Mouse (Mus musculus) liver, embryonic 12.5 days (tissue): Measurements from ENCODE around the gene Hhipl1. TPM values are rescaled to one million over a fixed set of nuclear protein-coding genes. Genes with fewer than 3 reads are reported as not detected.

Experiments used
- ATAC-seq: fragments of 200-750 bp; cut with Nextera tagmentation; 2 replicates; pipeline ENCODE4 v1.8.0; 2017; ENCODE audit warnings: moderate number of reproducible peaks, mild to moderate bottlenecking, moderate library complexity
- H3K27ac ChIP-seq: fragments of 300-500 bp; sonication (generic); 2 replicates; pipeline ENCODE4 v1.5.1; 2016; ENCODE audit warnings: mild to moderate bottlenecking
- H3K27me3 ChIP-seq: fragments of 300-500 bp; sonication (generic); replicated peaks from 2 replicates; pipeline ENCODE4 v1.6.1; 2016; ENCODE audit warnings: mild to moderate bottlenecking, moderate library complexity
- H3K36me3 ChIP-seq: fragments of 300-500 bp; sonication (generic); 2 replicates; pipeline ENCODE4 v1.6.1; 2016; ENCODE audit warnings: mild to moderate bottlenecking, moderate library complexity
- H3K4me1 ChIP-seq: fragments of 300-500 bp; sonication (generic); 2 replicates; pipeline ENCODE4 v1.6.1; 2016
- H3K4me2 ChIP-seq: fragments of 300-500 bp; sonication (generic); 2 replicates; pipeline ENCODE4 v1.6.1; 2016; ENCODE audit warnings: mild to moderate bottlenecking, moderate library complexity
- H3K4me3 ChIP-seq: fragments of 300-500 bp; sonication (generic); 2 replicates; pipeline ENCODE4 v1.5.1; 2016; ENCODE audit warnings: mild to moderate bottlenecking, moderate library complexity
- H3K9ac ChIP-seq: fragments of 300-500 bp; sonication (generic); 2 replicates; pipeline ENCODE4 v1.6.1; 2016; ENCODE audit warnings: mild to moderate bottlenecking, moderate library complexity
- H3K9me3 ChIP-seq: fragments of 300-500 bp; sonication (generic); replicated peaks from 2 replicates; pipeline ENCODE4 v1.6.1; 2016; ENCODE audit warnings: mild to moderate bottlenecking, moderate library complexity
- WGBS: fragments of 180-500 bp; shearing (Covaris S2); methylation state at CpG from one replicate; pipeline ENCODE4 v1.1.7; 2016; ENCODE audit not compliant: insufficient replicate concordance; 5-methylcytosine and 5-hydroxymethylcytosine counted together
- polyA plus RNA-seq: library from polyadenylated mRNA; unstranded; fragments of >200 nt; fragmentation: Nextera tagmentation; extraction: Ambion mirVana; gene quantifications from 2 replicates; pipeline ENCODE4 v1.2.1, GENCODE M21; 2016

The Hhipl1 gene
- polyA plus RNA-seq, 1 experiment from 2014 or later = 0.07 TPM

DNA sequence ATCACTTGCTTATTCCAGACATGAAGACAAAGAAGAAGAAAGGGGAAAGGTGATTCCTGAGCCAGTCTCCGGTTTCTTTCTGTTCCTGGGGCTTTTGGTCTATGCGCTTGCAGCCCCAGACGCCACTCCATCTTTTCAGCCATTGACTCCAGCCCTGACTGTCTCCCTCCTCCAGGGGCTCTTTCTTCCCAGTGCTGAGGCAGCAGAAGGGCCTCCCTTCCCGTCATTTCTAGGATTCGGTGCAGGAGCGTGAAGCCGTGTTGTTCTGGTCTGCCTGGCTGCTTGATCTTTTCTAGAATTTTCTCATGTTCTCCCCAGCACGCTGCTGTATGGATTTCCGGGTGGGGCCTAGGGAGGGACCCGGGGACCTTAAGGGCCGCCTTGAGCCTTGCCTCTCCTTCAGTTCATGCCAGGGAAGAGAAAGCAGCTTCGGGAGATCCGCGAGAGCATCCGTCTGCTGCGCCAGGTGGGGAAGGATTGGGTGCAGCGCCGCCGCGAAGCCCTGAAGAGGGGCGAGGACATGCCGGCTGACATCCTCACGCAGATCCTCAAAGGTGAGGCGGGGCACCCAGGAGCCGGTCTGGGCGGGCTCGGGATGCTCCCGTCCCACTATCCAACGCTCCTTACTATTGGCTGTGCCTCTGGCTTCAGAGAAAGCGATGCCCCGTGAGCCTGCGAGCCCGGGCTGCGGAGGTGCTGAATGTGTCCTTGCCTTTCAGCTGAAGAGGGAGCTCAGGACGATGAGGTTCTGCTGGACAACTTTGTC, 46.5 kb downstream of the Hhipl1 start:
- H3K4me2 ChIP-seq = peak overlapping the region; percentile 15; the same call in 1 of the 2 replicates
- H3K27ac ChIP-seq = no peak overlapping the region
- no peak for ATAC-seq
- H3K4me3 ChIP-seq = no peak overlapping the region
- no peaks in the 10 kb centered on the region for H3K4me1 ChIP-seq
- 12% methylated on average over 35 of the region's 35 CpGs for WGBS
- H3K27me3 ChIP-seq = peaks cover 74% of the 10 kb centered on the region
- H3K9ac ChIP-seq = no peak overlapping the region
- H3K36me3 ChIP-seq = no peaks in the 10 kb centered on the region
- no peaks in the 10 kb centered on the region for H3K9me3 ChIP-seq

DNA sequence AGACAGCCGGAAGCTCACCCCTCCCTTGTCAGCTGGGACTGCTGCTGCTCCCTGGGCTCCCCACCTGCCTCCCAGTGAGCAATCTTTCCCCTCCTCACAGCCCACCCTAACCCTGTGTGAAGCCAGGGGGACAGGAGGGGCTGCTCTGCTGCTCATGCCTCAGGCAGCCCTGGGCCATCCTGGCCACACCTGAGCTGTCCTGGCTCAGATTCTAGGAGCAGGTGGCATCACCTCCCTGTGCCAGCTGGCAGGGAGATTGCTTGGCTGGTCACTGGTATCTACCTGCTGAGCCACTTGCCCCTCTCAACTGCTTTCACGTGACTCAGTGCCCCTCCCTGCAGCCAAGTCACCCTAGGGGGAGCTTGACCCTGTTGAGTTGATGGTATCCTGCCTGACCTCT, 48.2 kb downstream of the Hhipl1 start:
- H3K9ac ChIP-seq = no peak overlapping the region
- WGBS = 48% methylated on average over 2 of the region's 2 CpGs
- no peak overlapping the region for H3K27ac ChIP-seq
- H3K4me2 ChIP-seq = no peak overlapping the region
- no peak overlapping the region for H3K4me3 ChIP-seq
- no peaks in the 10 kb centered on the region for H3K9me3 ChIP-seq
- H3K4me1 ChIP-seq = no peaks in the 10 kb centered on the region
- no peak for ATAC-seq
- H3K36me3 ChIP-seq = no peaks in the 10 kb centered on the region
- peaks cover 60% of the 10 kb centered on the region for H3K27me3 ChIP-seq

DNA sequence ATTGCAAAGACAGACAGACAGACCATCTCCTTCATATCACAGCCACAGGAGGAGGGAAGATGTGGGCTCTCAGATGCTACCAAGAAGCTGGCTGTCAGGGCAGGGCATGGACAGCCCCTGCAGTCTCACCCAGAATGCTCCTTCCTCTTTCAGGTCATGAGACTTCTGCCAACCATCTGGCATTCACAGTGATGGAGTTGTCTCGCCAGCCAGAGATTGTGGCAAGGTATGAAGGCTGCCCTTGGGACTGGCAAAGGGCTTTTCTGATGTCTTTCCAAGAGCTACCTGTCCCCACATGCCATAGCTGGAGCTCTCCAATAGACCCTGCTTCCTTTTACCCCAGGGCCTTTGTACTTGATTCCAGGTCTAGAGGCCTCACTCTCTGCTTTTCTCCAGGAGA, 49.2 kb downstream of the Hhipl1 start:
- Histone ChIP-seq H3K9ac (no peak overlapping the region), H3K4me2 (no peak overlapping the region), H3K36me3 (no peaks in the 10 kb centered on the region), H3K27ac (no peak overlapping the region), H3K9me3 (no peaks in the 10 kb centered on the region), H3K4me3 (no peak overlapping the region), H3K27me3 (peaks cover 51% of the 10 kb centered on the region), H3K4me1 (no peaks in the 10 kb centered on the region)
- ATAC-seq = no peak
- 40% methylated on average over 1 of the region's 1 CpGs for WGBS

DNA sequence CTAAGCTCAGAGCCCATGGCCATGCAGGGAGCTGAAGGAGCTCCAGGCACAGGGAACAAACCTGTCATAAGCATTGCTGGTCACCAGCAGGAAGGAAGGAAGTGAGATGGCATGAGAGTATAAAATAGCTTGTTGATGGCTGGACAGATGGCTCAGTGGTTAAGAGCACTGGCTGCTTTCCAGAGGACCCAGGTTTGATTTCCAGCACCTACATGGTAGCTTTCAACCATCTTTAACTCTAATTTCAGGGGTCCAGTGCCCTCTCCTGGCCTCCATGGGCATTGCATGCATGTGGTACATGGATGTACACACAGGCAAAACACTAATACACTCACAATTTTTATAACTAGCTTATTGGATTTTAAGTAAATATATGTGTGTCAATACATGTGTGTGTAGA, 49.9 kb downstream of the Hhipl1 start:
- Histone ChIP-seq H3K9ac (no peak overlapping the region), H3K9me3 (no peaks in the 10 kb centered on the region), H3K27me3 (peaks cover 44% of the 10 kb centered on the region)

DNA sequence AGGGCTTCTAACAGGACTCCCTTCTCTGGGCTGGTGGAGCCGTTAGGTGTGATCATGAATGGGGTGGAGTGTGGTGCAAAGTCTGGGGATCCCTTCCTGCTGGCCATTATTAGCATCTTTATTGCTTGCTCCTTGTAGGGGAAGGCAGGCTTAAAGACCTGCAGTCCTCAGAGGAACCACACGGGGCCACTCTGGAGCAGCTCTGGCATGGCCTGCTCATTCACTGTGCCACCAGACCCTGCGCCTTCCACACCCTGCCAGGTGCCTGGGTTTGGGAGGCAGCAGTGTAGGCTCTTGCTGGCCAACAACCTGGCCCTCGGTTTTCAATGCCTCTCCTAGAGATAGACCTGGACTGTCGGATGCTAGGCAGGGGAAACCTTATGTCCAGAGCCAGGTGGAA, 57.7 kb downstream of the Hhipl1 start:
- ATAC-seq = no peak

More for the DNA sequence above, 49.9 kb downstream of the Hhipl1 start:
- H3K4me1 ChIP-seq = no peaks in the 10 kb centered on the region
- ATAC-seq = no peak
- H3K4me2 ChIP-seq = no peak overlapping the region
- no peak overlapping the region for H3K27ac ChIP-seq
- H3K4me3 ChIP-seq = no peak overlapping the region
- H3K36me3 ChIP-seq = no peaks in the 10 kb centered on the region

DNA sequence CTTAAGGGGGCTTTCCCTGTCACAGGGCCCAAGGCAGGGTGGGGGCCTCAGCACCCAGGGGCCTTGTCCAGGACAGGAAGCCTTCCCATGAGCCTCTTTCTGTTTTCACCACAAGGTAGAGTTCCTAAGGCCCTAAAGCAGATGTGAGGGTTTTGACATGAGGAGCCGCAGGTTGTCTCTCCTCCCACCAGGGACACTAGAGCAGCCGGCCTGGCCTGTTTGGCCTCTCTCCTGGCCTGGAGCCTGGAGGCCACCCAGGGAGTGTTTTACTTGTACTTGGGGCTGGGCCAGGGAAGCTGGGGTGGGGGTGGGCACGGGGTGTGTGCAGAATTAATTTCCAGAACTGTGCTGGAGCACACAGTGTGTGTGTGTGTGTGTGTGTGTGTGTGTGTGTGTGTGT, 59.3 kb downstream of the Hhipl1 start:
- H3K4me2 ChIP-seq = no peak overlapping the region
- H3K4me1 ChIP-seq = no peaks in the 10 kb centered on the region
- H3K36me3 ChIP-seq = no peaks in the 10 kb centered on the region
- no peak for ATAC-seq
- 49% methylated on average over 3 of the region's 3 CpGs for WGBS
- H3K9me3 ChIP-seq = no peaks in the 10 kb centered on the region
- peaks cover 4% of the 10 kb centered on the region for H3K27me3 ChIP-seq
- H3K4me3 ChIP-seq = no peak overlapping the region
- H3K27ac ChIP-seq = no peak overlapping the region
- no peak overlapping the region for H3K9ac ChIP-seq

More for the DNA sequence above, 57.7 kb downstream of the Hhipl1 start:
- Histone ChIP-seq H3K36me3 (no peaks in the 10 kb centered on the region), H3K9me3 (no peaks in the 10 kb centered on the region), H3K27me3 (peaks cover 4% of the 10 kb centered on the region), H3K27ac (no peak overlapping the region), H3K9ac (no peak overlapping the region), H3K4me2 (no peak overlapping the region), H3K4me1 (no peaks in the 10 kb centered on the region), H3K4me3 (no peak overlapping the region)
- 10% methylated on average over 5 of the region's 5 CpGs for WGBS

DNA sequence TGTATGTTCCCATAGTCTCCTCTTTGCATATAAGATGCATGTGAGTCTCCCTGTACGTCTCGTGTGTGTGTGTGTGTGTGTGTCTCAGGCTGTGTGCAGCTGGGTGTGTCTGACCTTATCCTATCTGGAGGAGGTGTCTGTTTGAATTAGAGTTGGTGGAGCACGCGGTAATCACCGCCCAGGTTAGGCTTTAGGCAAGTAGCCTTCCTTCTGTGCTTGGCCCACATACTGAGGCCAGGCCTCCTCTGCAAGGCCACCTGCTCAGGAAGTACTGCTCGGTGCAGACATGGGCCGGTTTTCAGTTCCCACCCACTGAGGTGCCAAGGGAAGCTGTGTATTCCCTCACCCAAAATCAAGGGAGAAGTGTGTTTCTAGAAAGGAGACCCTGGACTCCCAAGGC, 59.8 kb downstream of the Hhipl1 start:
- H3K4me1 ChIP-seq = peaks cover 4% of the 10 kb centered on the region

DNA sequence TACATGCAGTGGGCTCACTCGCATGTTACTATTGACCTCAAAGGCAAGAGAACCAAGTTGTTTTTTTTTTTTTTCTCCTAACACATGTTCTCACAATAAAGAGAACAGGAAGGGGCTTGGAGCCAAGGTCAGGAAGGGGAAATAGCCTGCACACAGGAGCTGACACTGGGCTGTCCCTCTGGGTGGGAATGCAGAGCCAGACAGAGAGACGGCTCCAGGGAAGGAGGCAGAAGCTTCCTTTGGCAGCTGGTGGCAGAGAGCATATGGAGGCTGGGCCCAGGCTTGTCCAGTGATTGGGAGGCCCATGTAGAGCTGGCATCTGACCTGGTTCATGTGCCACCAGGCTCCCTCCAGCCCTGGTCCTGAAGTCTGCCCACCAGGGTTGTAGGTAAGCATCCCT, 61.8 kb downstream of the Hhipl1 start:
- H3K9me3 ChIP-seq = no peaks in the 10 kb centered on the region
- H3K4me3 ChIP-seq = no peak overlapping the region
- no peak overlapping the region for H3K27ac ChIP-seq
- H3K27me3 ChIP-seq = peaks cover 4% of the 10 kb centered on the region; the same call in 1 of the 2 replicates
- peaks cover 11% of the 10 kb centered on the region for H3K4me1 ChIP-seq
- WGBS = 55% methylated on average over 2 of the region's 2 CpGs
- no peak overlapping the region for H3K9ac ChIP-seq
- H3K4me2 ChIP-seq = no peak overlapping the region
- ATAC-seq = no peak
- no peaks in the 10 kb centered on the region for H3K36me3 ChIP-seq

More for the DNA sequence above, 59.8 kb downstream of the Hhipl1 start:
- ATAC-seq = no peak
- Histone ChIP-seq H3K27ac (no peak overlapping the region), H3K27me3 (peaks cover 4% of the 10 kb centered on the region), H3K36me3 (no peaks in the 10 kb centered on the region), H3K9me3 (no peaks in the 10 kb centered on the region), H3K4me2 (no peak overlapping the region), H3K4me3 (no peak overlapping the region), H3K9ac (no peak overlapping the region)
- WGBS = 49% methylated on average over 7 of the region's 7 CpGs

DNA sequence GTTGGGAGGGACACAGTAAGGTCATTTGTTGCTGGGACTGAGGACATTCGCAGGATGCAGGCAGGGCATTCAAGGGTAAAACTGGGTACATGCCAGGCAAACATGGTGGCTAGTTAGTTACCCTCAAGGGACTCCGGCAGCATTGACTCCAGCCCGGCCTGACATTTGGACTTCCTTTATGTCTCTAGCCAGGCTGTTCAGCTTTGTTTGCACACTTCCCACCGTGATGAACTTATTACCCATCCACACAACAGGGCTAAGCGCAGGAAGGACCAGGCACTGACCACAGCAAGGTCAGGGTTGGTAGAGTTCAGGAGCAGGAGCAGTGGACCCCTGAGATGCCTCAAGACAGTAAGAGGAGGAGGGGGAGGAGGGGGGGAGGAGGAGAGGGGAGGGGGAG, 62.9 kb downstream of the Hhipl1 start:
- H3K9ac ChIP-seq = no peak overlapping the region
- no peak overlapping the region for H3K4me2 ChIP-seq
- no peaks in the 10 kb centered on the region for H3K36me3 ChIP-seq
- WGBS = 65% methylated on average over 5 of the region's 5 CpGs
- no peak for ATAC-seq
- peaks cover 11% of the 10 kb centered on the region for H3K4me1 ChIP-seq
- H3K4me3 ChIP-seq = no peak overlapping the region
- no peak overlapping the region for H3K27ac ChIP-seq
- H3K27me3 ChIP-seq = 0 out of 2 replicates have a peak, but pooled peaks cover 4% of the 10 kb centered on the region
- H3K9me3 ChIP-seq = no peaks in the 10 kb centered on the region

DNA sequence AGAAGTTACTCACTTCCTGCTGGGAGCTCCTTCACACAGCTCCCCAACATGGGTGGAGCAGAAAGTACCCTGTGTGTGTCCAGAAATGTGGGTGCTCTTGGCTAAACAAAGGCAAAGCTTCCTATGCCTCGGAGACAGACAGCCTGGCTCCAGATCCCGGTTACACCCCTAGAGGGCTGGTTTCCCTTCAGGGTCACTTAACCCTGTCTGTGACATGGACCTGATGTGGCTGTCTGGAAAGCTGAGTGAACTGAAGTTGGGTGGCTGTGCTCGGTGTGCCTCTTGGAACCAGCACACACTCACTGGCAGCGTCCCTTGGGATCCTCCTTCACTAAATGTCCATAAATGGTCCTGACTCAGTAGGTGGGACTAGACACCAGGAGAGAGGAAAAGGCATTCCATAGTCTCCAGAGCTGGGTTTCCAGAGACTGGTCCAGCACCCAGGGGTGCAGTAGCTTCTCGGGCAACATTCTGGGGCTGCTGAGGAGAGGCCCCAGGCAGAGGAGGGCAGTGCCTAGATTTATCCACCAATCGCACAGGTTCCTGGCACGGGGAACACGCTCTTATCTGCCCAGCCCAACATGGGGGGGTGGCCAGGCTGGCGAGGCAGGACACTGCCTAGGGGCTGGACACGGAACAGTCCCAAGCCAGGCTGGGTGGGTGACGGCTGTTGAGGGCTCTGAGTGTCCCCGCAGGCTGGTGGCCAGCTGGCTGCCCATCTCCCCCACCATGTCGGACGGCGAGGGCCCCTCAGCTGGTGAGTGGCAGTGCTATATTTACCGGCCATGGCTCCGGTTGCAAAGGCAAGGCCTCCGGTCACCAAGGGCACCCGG, 64.7 kb downstream of the Hhipl1 start, which contains the start of gene Eml1:
Gene Eml1 (plus strand): TSS at position 362 of the 833 bp plus-strand sequence.
- H3K36me3 ChIP-seq = no peaks in the 10 kb centered on the region
- no peaks in the 10 kb centered on the region for H3K9me3 ChIP-seq
- no peak within 1 kb of the TSS for H3K27ac ChIP-seq
- ATAC-seq = 0 out of 2 replicates have a peak, but pooled peaks have one; percentile 18
- WGBS = 55% methylated on average over 19 of the region's 19 CpGs
- H3K9ac ChIP-seq = no peak within 1 kb of the TSS
- no peaks in the 10 kb centered on the region for H3K27me3 ChIP-seq
- peaks cover 11% of the 10 kb centered on the region for H3K4me1 ChIP-seq
- no peak within 1 kb of the TSS for H3K4me2 ChIP-seq
- H3K4me3 ChIP-seq = no peak within 1 kb of the TSS

DNA sequence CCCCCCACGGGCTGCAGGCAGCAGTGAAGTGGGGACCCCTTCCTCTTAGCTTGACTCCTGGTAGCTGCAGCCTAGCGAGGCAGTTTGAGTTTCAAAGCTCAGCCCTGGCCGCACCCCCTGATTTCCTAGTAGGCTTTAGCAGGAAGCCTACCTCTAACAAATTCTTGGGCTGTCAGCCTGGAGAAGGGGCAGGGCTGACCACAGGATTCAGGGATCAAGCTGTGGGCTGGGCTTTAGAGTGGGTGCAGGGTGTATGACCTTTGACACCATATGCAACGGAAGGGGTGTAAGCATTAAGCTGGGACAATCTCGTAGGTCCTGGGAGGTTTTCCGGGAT, 65.3 kb downstream of the Hhipl1 start:
- no peak overlapping the region for H3K4me3 ChIP-seq
- no peaks in the 10 kb centered on the region for H3K9me3 ChIP-seq
- no peak for ATAC-seq
- no peak overlapping the region for H3K9ac ChIP-seq
- no peaks in the 10 kb centered on the region for H3K27me3 ChIP-seq
- peaks cover 11% of the 10 kb centered on the region for H3K4me1 ChIP-seq
- H3K36me3 ChIP-seq = no peaks in the 10 kb centered on the region
- H3K4me2 ChIP-seq = no peak overlapping the region
- no peak overlapping the region for H3K27ac ChIP-seq
- WGBS = 47% methylated on average over 6 of the region's 6 CpGs

DNA sequence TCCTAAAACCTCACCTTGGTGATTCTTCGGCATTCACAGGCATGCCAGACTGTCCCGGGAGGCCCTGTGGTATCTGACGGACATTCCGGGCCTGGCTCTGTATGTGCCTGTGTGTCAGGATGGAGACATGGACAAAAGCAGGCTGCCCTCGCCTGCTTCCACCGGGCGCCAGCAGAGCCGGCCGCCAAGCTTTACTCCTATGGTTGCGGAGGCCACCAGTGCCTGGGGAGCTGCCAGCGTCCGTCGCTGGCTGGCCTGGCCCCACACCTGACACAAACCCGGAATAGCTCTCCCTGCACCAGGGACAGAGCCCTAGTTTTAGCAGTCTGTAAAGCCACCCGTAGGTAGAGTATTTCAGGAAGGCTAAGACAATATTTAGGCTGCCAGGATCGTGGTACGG, 66.2 kb downstream of the Hhipl1 start:
- H3K27me3 ChIP-seq = no peaks in the 10 kb centered on the region
- no peak overlapping the region for H3K4me3 ChIP-seq
- no peaks in the 10 kb centered on the region for H3K36me3 ChIP-seq
- ATAC-seq = no peak
- WGBS = 76% methylated on average over 17 of the region's 17 CpGs
- no peak overlapping the region for H3K4me2 ChIP-seq
- H3K27ac ChIP-seq = no peak overlapping the region
- no peak overlapping the region for H3K9ac ChIP-seq
- peaks cover 11% of the 10 kb centered on the region for H3K4me1 ChIP-seq
- no peaks in the 10 kb centered on the region for H3K9me3 ChIP-seq
